Mouse (Mus musculus) intestine, postnatal 0 days (tissue): Measurements from ENCODE around the gene Rin1. TPM values are rescaled to one million over a fixed set of nuclear protein-coding genes. Genes with fewer than 3 reads are reported as not detected.

Source experiments
- ATAC-seq: fragments of 200-750 bp; cut with Nextera tagmentation; 2 replicates; pipeline ENCODE4 v1.8.0; 2017; ENCODE audit warnings: mild to moderate bottlenecking, moderate TSS enrichment, moderate library complexity
- H3K27ac ChIP-seq: fragments of 300-500 bp; sonication (generic); 2 replicates; pipeline ENCODE4 v1.5.1; 2014; ENCODE audit warnings: mild to moderate bottlenecking, low read depth, low read length, moderate library complexity
- H3K27me3 ChIP-seq: fragments of 300-500 bp; sonication (generic); replicated peaks from 2 replicates; pipeline ENCODE4 v1.6.1; 2014; ENCODE audit warnings: low read length, mixed read lengths; ENCODE audit not compliant: control insufficient read depth, insufficient read depth
- H3K36me3 ChIP-seq: fragments of 300-500 bp; sonication (generic); 2 replicates; pipeline ENCODE4 v1.6.1; 2014; ENCODE audit warnings: mild to moderate bottlenecking, moderate library complexity; ENCODE audit not compliant: control insufficient read depth, insufficient read depth
- H3K4me1 ChIP-seq: fragments of 300-500 bp; sonication (generic); replicated peaks from 2 replicates; pipeline ENCODE4 v1.6.1; 2014; ENCODE audit warnings: antibody characterized with exemption, low read length, mixed read lengths; ENCODE audit not compliant: control insufficient read depth, insufficient read depth
- H3K4me2 ChIP-seq: fragments of 300-500 bp; sonication (generic); replicated peaks from 2 replicates; pipeline ENCODE4 v1.6.1; 2014; ENCODE audit warnings: low read depth, mild to moderate bottlenecking, moderate library complexity
- H3K4me3 ChIP-seq: fragments of 300-500 bp; sonication (generic); 2 replicates; pipeline ENCODE4 v1.5.1; 2014; ENCODE audit warnings: low read depth, low read length
- H3K9ac ChIP-seq: fragments of 300-500 bp; sonication (generic); 2 replicates; pipeline ENCODE4 v1.6.1; 2014; ENCODE audit warnings: mild to moderate bottlenecking, low read depth, low read length
- H3K9me3 ChIP-seq: fragments of 300-500 bp; sonication (generic); 2 replicates; pipeline ENCODE4 v1.6.1; 2016; ENCODE audit warnings: mixed run types; ENCODE audit not compliant: control insufficient read depth
- CTCF ChIP-seq: sonication (generic); IDR thresholded peaks from 2 replicates; pipeline ENCODE4 v1.5.1; 2016; ENCODE audit warnings: low read depth, mild to moderate bottlenecking, control low read depth, antibody characterized with exemption, moderate library complexity
- WGBS: fragments of 180-500 bp; shearing (Covaris S2); extraction: QIAGEN DNeasy Blood & Tissue Kit; methylation state at CpG from one replicate; pipeline ENCODE4 v1.1.7; 2014; 5-methylcytosine and 5-hydroxymethylcytosine counted together
- polyA plus RNA-seq: library from polyadenylated mRNA; unstranded; fragments of >200 nt; fragmentation: Nextera tagmentation; extraction: Ambion mirVana; gene quantifications from 2 replicates; pipeline ENCODE4 v1.2.1, GENCODE M21; 2015

Rin1 gene
- polyA plus RNA-seq, 1 experiment from 2014 or later: 0.77 TPM

DNA sequence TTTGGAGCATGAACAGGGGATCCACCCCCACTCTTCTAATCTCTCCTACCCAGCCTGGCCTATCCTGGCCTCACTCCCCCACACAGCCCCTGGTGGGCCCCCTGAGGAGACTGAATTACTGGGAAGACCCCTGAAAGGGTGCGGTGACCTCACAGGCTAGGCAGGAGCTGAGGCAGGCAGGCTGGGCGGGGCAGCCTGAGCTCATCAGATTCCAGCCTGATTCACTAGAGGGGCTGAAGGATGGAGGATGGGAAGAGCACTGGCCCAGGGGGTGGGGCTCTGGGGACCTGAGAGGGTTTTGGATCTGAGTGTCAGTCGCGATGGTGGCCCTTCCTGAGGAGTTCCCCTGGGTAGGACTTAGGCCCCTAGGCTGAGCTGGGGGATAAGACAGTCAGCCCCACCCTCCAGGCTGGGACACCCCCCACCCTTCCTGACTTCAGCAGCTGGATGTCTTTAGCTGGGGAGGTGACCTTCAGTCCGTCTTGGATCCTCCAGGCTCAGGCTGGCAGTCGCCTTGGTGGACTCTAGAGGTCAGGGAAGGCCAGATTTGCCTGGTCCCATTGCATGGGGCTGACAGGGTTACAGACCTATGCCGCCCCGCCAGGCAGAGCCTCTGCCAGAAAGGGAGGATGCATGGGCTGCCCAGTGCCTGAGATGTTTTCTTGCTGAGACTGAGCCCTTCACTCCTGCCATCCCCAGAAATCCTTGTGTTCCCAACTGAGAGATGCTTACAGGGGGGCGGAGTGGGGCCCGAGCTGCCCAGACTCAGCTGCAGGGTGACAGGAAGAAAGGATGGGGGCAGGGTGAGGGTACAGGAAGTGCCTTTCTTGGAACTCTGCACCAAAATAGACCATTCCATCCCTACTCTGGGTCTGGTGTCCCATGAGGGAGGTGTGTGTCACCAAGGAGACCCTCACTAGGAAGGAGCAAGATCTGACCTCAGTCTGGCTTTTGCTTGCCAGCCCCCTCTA is 8.8 kb downstream of the Rin1 start:
- H3K9ac ChIP-seq: no peak overlapping the region
- H3K4me2 ChIP-seq: peak overlapping the region; percentile 17; the same call in 1 of the 2 replicates
- TF ChIP-seq CTCF: no peak
- H3K9me3 ChIP-seq: no peaks in the 10 kb centered on the region
- no peak overlapping the region for H3K4me3 ChIP-seq
- H3K36me3 ChIP-seq: no peaks in the 10 kb centered on the region
- H3K4me1 ChIP-seq: no peaks in the 10 kb centered on the region
- ATAC-seq: no peak; the same call in 1 of the 2 replicates
- 26% methylated on average over 10 of the region's 10 CpGs for WGBS
- no peaks in the 10 kb centered on the region; the same call in 1 of the 2 replicates for H3K27me3 ChIP-seq
- peak overlapping the region; percentile 28; the same call in 1 of the 2 replicates for H3K27ac ChIP-seq

DNA sequence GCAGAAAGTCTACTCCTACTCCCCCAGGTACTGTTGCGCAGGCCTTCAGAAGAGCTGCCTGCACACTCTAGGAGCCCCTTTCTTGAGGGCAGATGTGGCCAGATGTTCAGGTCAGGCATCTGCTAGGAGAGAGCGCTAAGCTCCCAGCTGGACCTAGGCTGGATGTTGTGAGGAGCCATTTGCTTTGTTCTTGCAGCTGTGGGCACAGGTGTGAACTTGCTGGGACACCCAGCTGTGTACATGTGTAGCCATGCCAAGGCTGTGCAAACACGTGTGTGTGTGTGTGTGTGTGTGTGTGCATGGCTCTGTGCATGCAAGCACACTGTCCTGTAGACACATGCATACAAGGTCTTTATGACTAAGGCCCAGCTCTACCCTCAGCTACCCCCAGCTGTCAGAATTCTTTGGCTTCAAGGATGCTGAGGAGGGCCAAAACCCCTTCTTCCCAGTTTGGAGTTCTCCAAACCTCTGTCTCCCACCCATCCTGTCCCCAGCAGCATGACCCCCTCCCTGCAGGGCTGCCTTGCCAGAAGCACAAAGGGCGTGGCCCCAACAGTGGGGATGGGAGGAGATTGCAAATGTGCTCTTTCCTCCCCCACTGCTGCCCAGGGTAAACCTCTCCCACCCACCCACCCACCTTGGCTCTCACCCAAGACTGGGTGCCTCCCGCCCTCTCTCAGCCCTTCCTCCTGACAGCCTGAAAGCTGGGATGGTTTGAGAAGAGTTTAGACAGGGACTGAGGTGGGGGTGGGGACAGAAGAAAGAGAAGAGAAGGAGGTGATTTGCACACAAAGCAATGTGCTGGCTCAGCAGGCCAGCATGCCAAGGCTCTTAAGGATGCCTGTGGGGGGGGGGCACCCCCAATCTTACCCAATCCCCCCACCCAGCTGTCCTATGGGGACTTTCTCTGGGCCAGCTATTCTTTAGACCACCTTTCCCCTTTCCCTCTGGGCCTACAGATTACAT is 10.4 kb downstream of the Rin1 start:
- H3K4me1 ChIP-seq: no peaks in the 10 kb centered on the region
- no peaks in the 10 kb centered on the region for H3K9me3 ChIP-seq
- no peak overlapping the region for H3K27ac ChIP-seq
- no peaks in the 10 kb centered on the region for H3K36me3 ChIP-seq
- no peak for ATAC-seq
- H3K9ac ChIP-seq: no peak overlapping the region
- TF ChIP-seq CTCF: no peak
- H3K4me3 ChIP-seq: no peak overlapping the region
- no peaks in the 10 kb centered on the region; the same call in 1 of the 2 replicates for H3K27me3 ChIP-seq
- WGBS: 37% methylated on average over 5 of the region's 5 CpGs
- no peak overlapping the region for H3K4me2 ChIP-seq

DNA sequence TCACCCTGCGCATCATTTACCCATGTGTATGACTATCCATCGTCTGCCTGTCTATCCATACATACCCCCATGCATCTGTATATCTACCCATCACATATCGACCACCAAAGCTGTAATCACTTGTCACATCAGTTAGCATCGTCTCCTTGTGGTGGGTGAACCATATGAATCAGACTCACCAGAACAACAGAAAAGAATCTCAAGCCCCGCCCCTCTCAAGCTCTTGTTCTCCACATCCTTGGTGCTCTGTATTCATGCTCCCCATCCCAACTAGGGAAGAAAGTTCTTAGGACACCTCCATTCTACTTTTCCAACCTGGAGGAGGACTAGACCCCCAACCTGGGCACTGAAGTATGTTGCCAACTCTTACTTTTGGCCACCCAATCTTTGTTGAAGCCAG is 11.8 kb downstream of the Rin1 start:
- H3K27ac ChIP-seq: no peak overlapping the region
- ATAC-seq: no peak
- no peak overlapping the region for H3K4me2 ChIP-seq
- H3K4me3 ChIP-seq: no peak overlapping the region
- TF ChIP-seq CTCF: no peak
- H3K9me3 ChIP-seq: no peaks in the 10 kb centered on the region
- peaks cover 3% of the 10 kb centered on the region for H3K27me3 ChIP-seq
- no peak overlapping the region for H3K9ac ChIP-seq
- no peaks in the 10 kb centered on the region for H3K36me3 ChIP-seq
- WGBS: 83% methylated on average over 5 of the region's 5 CpGs
- H3K4me1 ChIP-seq: no peaks in the 10 kb centered on the region

DNA sequence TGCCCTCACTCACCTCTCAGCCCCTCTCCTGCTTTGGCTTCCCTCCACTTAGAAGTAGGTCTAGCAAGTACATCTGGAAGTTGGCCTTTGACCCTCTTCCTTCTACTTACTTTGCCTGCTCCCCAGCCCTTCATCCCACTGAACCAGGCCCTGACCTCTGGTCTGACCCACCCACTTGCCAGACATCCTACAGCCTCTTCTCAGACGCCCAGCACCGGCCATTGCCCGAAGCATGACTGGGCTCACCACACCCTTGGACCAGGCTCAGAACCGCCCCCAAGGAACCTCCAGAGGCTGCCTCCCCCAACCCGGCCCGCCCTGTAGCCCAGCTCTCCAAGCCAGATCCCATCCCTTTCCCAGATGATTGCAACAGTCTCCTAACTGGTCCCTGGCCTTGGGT is 12.2 kb downstream of the Rin1 start:
- Histone ChIP-seq H3K9me3 (no peaks in the 10 kb centered on the region), H3K27me3 (peaks cover 8% of the 10 kb centered on the region), H3K4me1 (no peaks in the 10 kb centered on the region), H3K4me3 (no peak overlapping the region), H3K4me2 (no peak overlapping the region), H3K36me3 (no peaks in the 10 kb centered on the region), H3K9ac (no peak overlapping the region), H3K27ac (no peak overlapping the region)
- 68% methylated on average over 6 of the region's 6 CpGs for WGBS
- TF ChIP-seq CTCF: no peak
- ATAC-seq: no peak

DNA sequence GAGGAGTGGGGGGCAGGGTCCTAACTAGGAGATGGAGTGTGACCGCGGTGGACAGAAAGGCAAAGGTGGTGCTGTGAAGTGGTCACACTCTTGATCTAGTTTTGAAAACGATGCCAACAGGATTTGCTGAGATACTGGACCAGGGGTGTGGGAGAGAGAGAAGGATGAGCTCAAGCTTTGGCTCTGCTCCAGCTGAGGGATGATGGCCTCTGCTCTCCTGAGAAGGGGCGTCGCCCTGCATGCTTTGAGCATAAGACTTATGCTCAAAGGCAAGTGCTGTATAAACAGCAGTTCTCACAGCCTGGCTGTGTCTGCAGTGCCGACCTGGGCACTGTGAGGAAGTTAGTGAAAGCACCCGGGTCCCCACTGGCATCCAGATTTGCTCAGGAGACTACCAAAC is 14.8 kb downstream of the Rin1 start:
- no peak overlapping the region for H3K4me3 ChIP-seq
- H3K36me3 ChIP-seq: no peaks in the 10 kb centered on the region
- 38% methylated on average over 7 of the region's 7 CpGs for WGBS
- H3K9ac ChIP-seq: no peak overlapping the region
- H3K4me1 ChIP-seq: no peaks in the 10 kb centered on the region
- no peaks in the 10 kb centered on the region for H3K9me3 ChIP-seq
- no peak for ATAC-seq
- no peak overlapping the region for H3K4me2 ChIP-seq
- H3K27ac ChIP-seq: no peak overlapping the region
- no peak for TF ChIP-seq CTCF
- peaks cover 29% of the 10 kb centered on the region for H3K27me3 ChIP-seq
